In genomic region chr10:111815821-111816599, GRCm38 (mm10) we compare ENCODE assay signal across 26 mouse cellular contexts.
DNase-seq lines count a peak whose midpoint lies in the region; ATAC-seq and TF ChIP-seq lines count a peak whose summit lies in the region.
"Had no signal": no experiment of that assay in that cellular context is flagged by ENCODE, and none has a peak within 500 bp of the region (broad histone marks: within the 10 kb centered on the region; RNA-seq: fewer than 3 reads in every experiment).

No protein-coding gene starts in this region.

- peaks cover 9% of the 10 kb centered on the region; the same call in 1 of the 2 replicates for H3K4me1 ChIP-seq in forebrain, embryonic 12.5 days
- no peaks in the 10 kb centered on the region for H3K4me1 ChIP-seq in forebrain, postnatal 0 days (ENCODE audit: insufficient read depth)
- H3K4me1 ChIP-seq in stomach, postnatal 0 days (replicated peaks; ENCODE audit: control insufficient read depth, insufficient read depth), result no peaks in the 10 kb centered on the region
- H3K4me1 ChIP-seq: embryonic facial prominence, embryonic 15.5 days; heart, embryonic 13.5 days; intestine, embryonic 15.5 days; neural tube, embryonic 13.5 days had no signal

- no peak overlapping the region for H3K4me2 ChIP-seq in forebrain, embryonic 12.5 days
- no peak overlapping the region for H3K4me2 ChIP-seq in forebrain, postnatal 0 days (ENCODE audit: low read depth)
- no peak overlapping the region for H3K4me2 ChIP-seq in stomach, postnatal 0 days (replicated peaks; ENCODE audit: low read depth)
- H3K4me2 ChIP-seq: embryonic facial prominence, embryonic 15.5 days; heart, embryonic 13.5 days; intestine, embryonic 15.5 days; limb, embryonic 13.5 days; liver, embryonic 11.5 days; lung, embryonic 15.5 days; midbrain, embryonic 12.5 days; neural tube, embryonic 13.5 days had no signal

- no peak for TF ChIP-seq CTCF in forebrain, postnatal 0 days (IDR thresholded peaks at IDR 0.05; ENCODE audit: low read depth)
- TF ChIP-seq CTCF in stomach, postnatal 0 days (IDR thresholded peaks at IDR 0.05; ENCODE audit: low read depth), result no peak

- 47% methylated on average over 7 of the region's 7 CpGs for WGBS in forebrain, embryonic 12.5 days
- WGBS in forebrain, postnatal 0 days, result 28% methylated on average over 7 of the region's 7 CpGs
- 79% methylated on average over 7 of the region's 7 CpGs for WGBS in stomach, postnatal 0 days

- H3K4me3 ChIP-seq in forebrain, embryonic 12.5 days (replicated peaks), result no peak overlapping the region
- H3K4me3 ChIP-seq in forebrain, postnatal 0 days (ENCODE audit: low read depth, low read length), result no peak overlapping the region
- no peak overlapping the region for H3K4me3 ChIP-seq in stomach, postnatal 0 days (ENCODE audit: low read depth, low read length)
- H3K4me3 ChIP-seq: embryonic facial prominence, embryonic 15.5 days; heart, embryonic 13.5 days; intestine, embryonic 15.5 days; limb, embryonic 13.5 days; lung, embryonic 15.5 days; midbrain, embryonic 12.5 days; neural tube, embryonic 13.5 days had no signal

- 0 out of 2 replicates have a peak, but pooled peaks cover 7% of the 10 kb centered on the region for H3K27me3 ChIP-seq in forebrain, embryonic 12.5 days
- no peaks in the 10 kb centered on the region; the same call in 1 of the 2 replicates for H3K27me3 ChIP-seq in forebrain, postnatal 0 days (ENCODE audit: insufficient read depth, low read length)
- no peaks in the 10 kb centered on the region for H3K27me3 ChIP-seq in stomach, postnatal 0 days (ENCODE audit: control insufficient read depth, insufficient read depth, low read length)
- H3K27me3 ChIP-seq: embryonic facial prominence, embryonic 15.5 days; heart, embryonic 13.5 days; intestine, embryonic 15.5 days; limb, embryonic 13.5 days; lung, embryonic 15.5 days; midbrain, embryonic 12.5 days; neural tube, embryonic 13.5 days had no signal

- H3K9ac ChIP-seq in forebrain, embryonic 12.5 days, result no peak overlapping the region
- no peak overlapping the region for H3K9ac ChIP-seq in forebrain, postnatal 0 days
- no peak overlapping the region for H3K9ac ChIP-seq in stomach, postnatal 0 days (ENCODE audit: low read length)
- H3K9ac ChIP-seq: embryonic facial prominence, embryonic 15.5 days; heart, embryonic 13.5 days; intestine, embryonic 15.5 days; limb, embryonic 13.5 days; lung, embryonic 15.5 days; midbrain, embryonic 12.5 days; neural tube, embryonic 13.5 days had no signal

- no peak overlapping the region for H3K27ac ChIP-seq in forebrain, embryonic 12.5 days
- H3K27ac ChIP-seq in forebrain, postnatal 0 days (ENCODE audit: low read depth, low read length), result no peak overlapping the region
- no peak overlapping the region for H3K27ac ChIP-seq in stomach, postnatal 0 days (replicated peaks)
- H3K27ac ChIP-seq: embryonic facial prominence, embryonic 15.5 days; heart, embryonic 13.5 days; hindbrain, postnatal 0 days; intestine, embryonic 15.5 days; kidney, postnatal 0 days; limb, embryonic 13.5 days; lung, embryonic 15.5 days; midbrain, embryonic 12.5 days; neural tube, embryonic 13.5 days had no signal

- intact Hi-C loops in left cerebral cortex, postnatal 4 days (cut with DNase I), result no loop called here

- ATAC-seq in forebrain, embryonic 12.5 days (ENCODE audit: low FRiP score), result peak; percentile 87; the same call in 1 of the 2 replicates
- ATAC-seq in forebrain, postnatal 0 days, result peak; percentile 67
- no peak for ATAC-seq in stomach, postnatal 0 days (ENCODE audit: low FRiP score, low TSS enrichment)
- ATAC-seq: hindbrain, postnatal 0 days; intestine, embryonic 15.5 days had no signal

- no peaks in the 10 kb centered on the region for H3K36me3 ChIP-seq in forebrain, embryonic 12.5 days (replicated peaks)
- H3K36me3 ChIP-seq in forebrain, postnatal 0 days (ENCODE audit: insufficient read depth), result no peaks in the 10 kb centered on the region
- H3K36me3 ChIP-seq in stomach, postnatal 0 days (ENCODE audit: control insufficient read depth, insufficient read depth, low read length), result no peaks in the 10 kb centered on the region
- H3K36me3 ChIP-seq: embryonic facial prominence, embryonic 15.5 days; G1E; heart, embryonic 13.5 days; intestine, embryonic 15.5 days; limb, embryonic 13.5 days; lung, embryonic 15.5 days; midbrain, embryonic 12.5 days; neural tube, embryonic 13.5 days had no signal

- TF ChIP-seq EP300 in stomach, postnatal 0 days (optimal IDR thresholded peaks at IDR 0.05), result no peak

- no peaks in the 10 kb centered on the region for H3K9me3 ChIP-seq in forebrain, embryonic 12.5 days
- H3K9me3 ChIP-seq in forebrain, postnatal 0 days (ENCODE audit: low read length), result no peaks in the 10 kb centered on the region
- no peaks in the 10 kb centered on the region for H3K9me3 ChIP-seq in stomach, postnatal 0 days (ENCODE audit: control insufficient read depth, low read length)
- H3K9me3 ChIP-seq: embryonic facial prominence, embryonic 15.5 days; G1E; heart, embryonic 13.5 days; intestine, embryonic 15.5 days; limb, embryonic 13.5 days; lung, embryonic 15.5 days; midbrain, embryonic 12.5 days; neural tube, embryonic 13.5 days had no signal

- DNase-seq in cerebellum, adult 9-11 months, result peak; percentile 8
- DNase-seq in cerebellum, adult 11-12 months, result no peak
- peak; percentile 17 for DNase-seq in left cerebral cortex, postnatal 4 days
- DNase-seq in left cerebral cortex, adult 9 months (ENCODE audit: low spot score in 2 of 2), result no peak
- no peak for DNase-seq in forebrain, postnatal 0 days
- no peak for DNase-seq in embryo, embryonic 11 days
- no peak for DNase-seq in stomach, postnatal 0 days (ENCODE audit: low spot score)
- DNase-seq: adrenal gland, postnatal 10 days; cerebellum, adult 18-20 months; cerebellum, postnatal 36 days; heart, postnatal 10 days; kidney, adult 2 months; kidney, postnatal 4 days; layer of hippocampus, adult 9-11 months had no signal

Comparison
In these comparisons a context has a peak if more than half of its experiments do, and no peak if none do; other contexts are left out.
1. DNase-seq: peak in cerebellum, adult 9-11 months (single experiment) and left cerebral cortex, postnatal 4 days (single experiment); none in cerebellum, adult 11-12 months (single experiment), left cerebral cortex, adult 9 months (0 of 2), forebrain, postnatal 0 days (single experiment), embryo, embryonic 11 days (single experiment) and stomach, postnatal 0 days (single experiment).